Mouse (Mus musculus) stomach, embryonic 15.5 days (tissue): ENCODE measurements at regions not wholly inside any gene's neighbourhood (a gene's known extent, or its start where the extent isn't known, plus 50 kb on each side); places are given as distances from the start of the nearest gene placed in this dataset.
A peak's percentile ranks its signal among the peaks of the same experiment; 100 is the strongest.

Source experiments
- ATAC-seq: fragments of 200-750 bp; cut with Nextera tagmentation; 2 replicates; pipeline ENCODE4 v1.8.0; 2017; ENCODE audit warnings: low read depth, moderate number of reproducible peaks, moderate TSS enrichment; ENCODE audit not compliant: insufficient read depth, low FRiP score
- H3K27ac ChIP-seq: fragments of 300-500 bp; sonication (generic); 2 replicates; pipeline ENCODE4 v1.5.1; 2015; ENCODE audit warnings: mild to moderate bottlenecking, inconsistent platforms
- H3K27me3 ChIP-seq: fragments of 300-500 bp; sonication (generic); replicated peaks from 2 replicates; pipeline ENCODE4 v1.6.1; 2015; ENCODE audit warnings: inconsistent platforms
- H3K36me3 ChIP-seq: fragments of 300-500 bp; sonication (generic); 2 replicates; pipeline ENCODE4 v1.6.1; 2015; ENCODE audit warnings: inconsistent platforms
- H3K4me1 ChIP-seq: fragments of 300-500 bp; sonication (generic); 2 replicates; pipeline ENCODE4 v1.6.1; 2015; ENCODE audit warnings: inconsistent platforms
- H3K4me2 ChIP-seq: fragments of 300-500 bp; sonication (generic); 2 replicates; pipeline ENCODE4 v1.6.1; 2015; ENCODE audit warnings: mild to moderate bottlenecking, inconsistent platforms
- H3K4me3 ChIP-seq: fragments of 300-500 bp; sonication (generic); replicated peaks from 2 replicates; pipeline ENCODE4 v1.5.1; 2015; ENCODE audit warnings: inconsistent platforms
- H3K9ac ChIP-seq: fragments of 300-500 bp; sonication (generic); 2 replicates; pipeline ENCODE4 v1.6.1; 2015; ENCODE audit warnings: inconsistent platforms
- H3K9me3 ChIP-seq: fragments of 300-500 bp; sonication (generic); 2 replicates; pipeline ENCODE4 v1.6.1; 2016; ENCODE audit warnings: inconsistent platforms
- WGBS: fragments of 180-500 bp; shearing (Covaris S2); methylation state at CpG from one replicate; pipeline ENCODE4 v1.1.7; 2015; 5-methylcytosine and 5-hydroxymethylcytosine counted together

DNA sequence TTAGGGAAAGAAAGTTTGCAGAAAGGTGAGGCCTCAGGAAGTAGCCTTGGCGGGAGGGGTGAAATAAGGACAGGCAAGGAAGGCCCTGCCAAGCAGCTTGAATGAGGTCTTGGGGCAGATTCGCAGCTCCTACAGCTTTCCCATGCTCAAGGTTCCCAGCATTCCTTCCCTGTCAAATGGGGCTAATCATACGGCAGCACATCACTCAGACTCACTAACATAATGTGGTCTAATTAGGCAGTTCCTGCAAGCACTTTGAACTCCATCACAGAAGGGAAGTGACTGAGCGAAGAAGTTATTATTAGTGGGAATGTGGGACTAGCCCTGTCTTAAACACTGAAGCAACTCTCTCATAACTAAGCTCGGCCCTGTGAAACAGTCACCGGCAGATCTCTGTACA, 87.1 kb upstream of the Gm10260 start:
- Histone ChIP-seq H3K36me3 (no peaks in the 10 kb centered on the region), H3K4me1 (0 out of 2 replicates have a peak, but pooled peaks cover 3% of the 10 kb centered on the region), H3K4me2 (no peak overlapping the region), H3K9me3 (no peaks in the 10 kb centered on the region), H3K27ac (no peak overlapping the region), H3K4me3 (no peak overlapping the region), H3K9ac (no peak overlapping the region), H3K27me3 (no peaks in the 10 kb centered on the region)
- 92% methylated on average over 6 of the region's 6 CpGs for WGBS
- ATAC-seq, result no peak

DNA sequence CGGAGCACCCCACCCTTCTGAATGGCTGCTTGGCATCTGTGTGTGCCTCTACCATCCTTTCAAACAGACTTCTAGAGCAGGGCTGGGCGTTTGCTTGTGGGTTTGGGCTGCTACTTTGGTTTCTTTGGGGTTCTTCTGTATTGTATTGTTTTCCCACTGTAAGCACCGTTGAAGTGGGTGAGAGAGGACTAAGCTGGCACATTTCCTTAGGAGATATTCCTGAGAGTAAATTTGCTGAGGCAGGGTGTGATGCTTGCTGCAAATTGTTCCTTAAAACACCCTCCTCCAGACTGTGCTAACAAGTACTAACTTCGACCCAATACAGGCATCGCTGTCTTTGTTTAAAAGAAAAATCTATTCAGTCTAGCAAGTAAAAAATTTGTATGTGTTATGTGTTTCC, 84.7 kb upstream of the Gm10260 start:
- no peak for ATAC-seq
- Histone ChIP-seq H3K4me2 (no peak overlapping the region), H3K27me3 (no peaks in the 10 kb centered on the region), H3K4me1 (0 out of 2 replicates have a peak, but pooled peaks cover 4% of the 10 kb centered on the region), H3K36me3 (no peaks in the 10 kb centered on the region), H3K9ac (no peak overlapping the region), H3K4me3 (no peak overlapping the region), H3K9me3 (no peaks in the 10 kb centered on the region), H3K27ac (no peak overlapping the region)
- 81% methylated on average over 5 of the region's 5 CpGs for whole genome bisulfite sequencing

DNA sequence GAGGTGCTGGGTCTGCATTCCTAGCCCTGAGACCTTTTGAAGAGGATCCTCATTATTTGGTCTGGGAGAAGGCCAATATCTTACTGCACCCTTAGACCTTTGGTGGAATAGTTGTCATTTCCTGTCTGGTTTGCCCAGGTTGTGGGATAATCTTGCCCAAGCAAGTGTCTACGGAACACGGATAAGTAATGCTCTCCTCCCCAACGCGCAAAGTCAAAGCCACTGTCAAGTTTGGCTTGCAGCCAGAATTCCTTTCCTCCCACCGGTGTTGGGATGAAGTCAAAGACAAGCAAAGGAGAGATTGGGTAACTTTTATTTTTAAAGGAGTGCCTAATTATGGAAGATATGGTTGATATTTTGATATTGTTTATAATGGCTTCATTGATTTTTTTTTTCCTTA, 82.4 kb upstream of the Gm10260 start:
- no peaks in the 10 kb centered on the region for H3K36me3 ChIP-seq
- no peaks in the 10 kb centered on the region for H3K27me3 ChIP-seq
- H3K9ac ChIP-seq, result no peak overlapping the region
- no peak overlapping the region for H3K4me2 ChIP-seq
- ATAC-seq, result no peak
- H3K4me3 ChIP-seq, result no peak overlapping the region
- H3K9me3 ChIP-seq, result no peaks in the 10 kb centered on the region
- H3K4me1 ChIP-seq, result peaks cover 5% of the 10 kb centered on the region
- no peak overlapping the region for H3K27ac ChIP-seq
- WGBS, result 27% methylated on average over 5 of the region's 5 CpGs

DNA sequence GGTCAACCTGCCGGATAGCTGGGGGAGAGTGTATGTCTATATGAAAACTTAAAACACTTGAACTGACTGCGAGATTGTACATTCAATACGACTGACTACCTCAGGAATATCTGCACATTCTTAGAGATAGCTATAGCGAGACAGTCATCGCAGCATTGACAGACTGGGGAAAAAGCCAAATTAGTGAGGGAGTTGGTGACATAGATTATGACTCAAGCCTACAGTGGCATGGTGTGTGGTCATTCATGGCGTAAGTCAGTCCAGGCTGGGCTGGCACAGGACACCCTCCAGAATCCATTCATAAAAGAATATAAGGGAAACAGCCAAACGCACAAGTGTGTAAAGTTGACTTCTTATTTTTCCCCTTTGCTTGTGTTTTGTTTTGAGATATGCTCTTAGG, 81.1 kb upstream of the Gm10260 start:
- H3K36me3 ChIP-seq, result no peaks in the 10 kb centered on the region
- WGBS, result 89% methylated on average over 7 of the region's 7 CpGs
- no peak for ATAC-seq
- H3K4me2 ChIP-seq, result no peak overlapping the region
- no peaks in the 10 kb centered on the region for H3K27me3 ChIP-seq
- H3K4me3 ChIP-seq, result no peak overlapping the region
- H3K27ac ChIP-seq, result no peak overlapping the region
- H3K9ac ChIP-seq, result no peak overlapping the region
- H3K4me1 ChIP-seq, result peaks cover 8% of the 10 kb centered on the region
- H3K9me3 ChIP-seq, result no peaks in the 10 kb centered on the region

DNA sequence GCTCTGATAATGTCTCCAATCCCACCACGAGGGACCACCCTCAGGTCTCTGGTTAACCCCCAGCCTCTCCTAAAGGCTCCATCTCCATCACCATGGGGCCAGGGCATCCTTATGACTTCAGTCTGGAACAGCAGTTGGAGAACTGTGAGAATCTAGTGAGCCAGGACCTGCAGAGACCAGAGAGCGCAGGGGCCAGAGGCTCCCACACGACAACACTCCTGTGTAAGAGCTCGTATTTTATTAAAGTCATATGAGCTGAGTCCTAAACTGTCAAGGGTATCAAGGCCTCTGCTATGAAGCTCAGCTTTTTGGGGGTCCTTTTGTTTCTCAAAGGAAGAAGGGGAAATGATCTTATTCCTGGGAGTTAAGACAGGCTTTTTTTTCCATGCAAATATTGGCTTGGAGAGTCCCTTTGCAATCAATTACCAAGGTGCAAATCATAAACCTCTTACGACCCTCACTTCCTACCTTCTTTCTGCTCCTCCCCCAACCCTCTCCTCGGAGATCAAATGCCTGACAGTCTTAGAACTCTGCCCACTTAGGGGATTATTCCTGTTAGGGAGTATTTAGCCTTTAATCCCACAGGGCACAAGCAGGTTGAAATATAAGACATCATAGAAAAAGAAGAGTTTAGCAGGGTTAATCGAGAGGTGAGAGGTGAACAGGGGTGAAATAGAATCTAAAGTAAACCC, 79.3 kb upstream of the Gm10260 start:
- Histone ChIP-seq H3K9ac (no peak overlapping the region), H3K27me3 (no peaks in the 10 kb centered on the region), H3K4me1 (peaks cover 8% of the 10 kb centered on the region), H3K9me3 (no peaks in the 10 kb centered on the region), H3K4me3 (no peak overlapping the region), H3K36me3 (no peaks in the 10 kb centered on the region), H3K4me2 (no peak overlapping the region), H3K27ac (no peak overlapping the region)
- 47% methylated on average over 7 of the region's 7 CpGs for WGBS
- ATAC-seq, result no peak

DNA sequence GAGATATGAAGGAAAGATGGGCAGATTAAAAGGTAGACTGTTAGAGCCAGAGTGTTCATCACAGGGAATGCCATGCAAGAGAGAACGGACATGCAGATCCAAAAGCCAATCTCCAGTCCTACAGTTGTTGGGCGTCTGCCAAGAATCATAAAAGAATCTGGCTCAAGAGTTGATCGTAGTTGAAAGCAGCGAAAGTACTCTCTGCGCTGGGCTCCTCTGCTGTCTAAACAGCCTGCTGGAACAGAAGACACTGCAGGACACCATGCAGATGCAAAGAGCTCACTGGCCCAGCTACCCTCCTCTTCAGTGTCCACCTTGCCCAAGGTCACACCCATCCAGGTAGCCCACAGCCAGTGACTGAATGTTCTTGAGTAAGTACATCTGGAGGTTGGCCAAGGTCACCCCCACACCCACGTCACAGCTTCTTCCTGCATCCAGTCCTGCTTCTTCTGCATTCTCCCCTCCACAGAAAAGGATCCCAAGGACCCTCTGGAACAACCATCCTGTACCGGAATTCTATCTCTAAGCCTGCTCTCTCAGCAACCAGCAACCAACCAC, 77.1 kb upstream of the Gm10260 start:
- 35% methylated on average over 7 of the region's 7 CpGs for WGBS
- no peaks in the 10 kb centered on the region for H3K36me3 ChIP-seq
- H3K9ac ChIP-seq, result no peak overlapping the region
- no peak overlapping the region for H3K4me2 ChIP-seq
- peaks cover 4% of the 10 kb centered on the region for H3K4me1 ChIP-seq
- H3K27ac ChIP-seq, result no peak overlapping the region
- ATAC-seq, result no peak
- no peaks in the 10 kb centered on the region for H3K27me3 ChIP-seq
- H3K4me3 ChIP-seq, result no peak overlapping the region
- H3K9me3 ChIP-seq, result no peaks in the 10 kb centered on the region

DNA sequence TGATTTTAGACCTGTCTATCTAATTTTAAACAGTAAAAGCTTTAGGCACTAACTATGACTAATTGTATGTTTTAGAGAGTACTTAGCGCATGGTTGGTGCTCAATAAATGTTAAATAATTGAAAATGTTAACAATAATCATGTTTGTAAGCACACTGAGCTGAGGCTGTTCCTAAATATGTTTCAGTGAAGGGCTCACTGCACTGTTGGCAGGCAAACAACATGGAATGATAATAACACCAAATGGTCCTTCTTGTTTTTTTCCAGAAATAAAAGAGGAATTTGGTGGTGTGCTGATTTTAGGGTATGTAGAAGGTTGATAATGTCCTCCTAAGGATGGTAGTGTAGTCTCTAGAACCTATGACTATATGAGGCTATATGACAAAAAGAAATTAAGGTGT, 72.0 kb upstream of the Gm10260 start:
- WGBS, result 69% methylated on average over 1 of the region's 1 CpGs
- Histone ChIP-seq H3K4me3 (no peak overlapping the region), H3K9ac (no peak overlapping the region), H3K27ac (no peak overlapping the region), H3K9me3 (no peaks in the 10 kb centered on the region), H3K36me3 (no peaks in the 10 kb centered on the region), H3K4me2 (no peak overlapping the region), H3K4me1 (no peaks in the 10 kb centered on the region), H3K27me3 (no peaks in the 10 kb centered on the region)
- ATAC-seq, result no peak

DNA sequence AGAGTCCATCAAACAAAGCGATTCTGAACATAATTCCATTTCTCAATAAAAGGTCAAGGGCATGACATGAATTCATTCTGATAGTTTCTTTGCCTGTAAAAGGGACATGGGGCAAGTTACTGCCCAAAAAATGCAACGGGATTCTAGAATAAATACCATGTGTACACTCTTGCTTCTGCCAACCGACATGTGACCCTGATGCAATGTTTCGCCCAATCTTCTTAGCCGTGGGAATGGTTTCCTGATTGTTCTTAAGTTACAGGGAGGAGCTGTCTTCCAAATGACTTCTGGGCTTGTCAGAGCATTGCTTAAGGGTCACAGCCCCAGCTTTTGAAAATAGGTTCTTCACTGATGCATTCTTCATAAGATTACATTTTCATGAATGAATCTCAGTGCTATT, 71.4 kb upstream of the Gm10260 start:
- Histone ChIP-seq H3K9me3 (no peaks in the 10 kb centered on the region), H3K36me3 (no peaks in the 10 kb centered on the region), H3K27me3 (no peaks in the 10 kb centered on the region), H3K27ac (no peak overlapping the region), H3K4me3 (no peak overlapping the region), H3K4me1 (no peaks in the 10 kb centered on the region), H3K9ac (no peak overlapping the region), H3K4me2 (no peak overlapping the region)
- no peak for ATAC-seq
- 69% methylated on average over 5 of the region's 5 CpGs for WGBS

DNA sequence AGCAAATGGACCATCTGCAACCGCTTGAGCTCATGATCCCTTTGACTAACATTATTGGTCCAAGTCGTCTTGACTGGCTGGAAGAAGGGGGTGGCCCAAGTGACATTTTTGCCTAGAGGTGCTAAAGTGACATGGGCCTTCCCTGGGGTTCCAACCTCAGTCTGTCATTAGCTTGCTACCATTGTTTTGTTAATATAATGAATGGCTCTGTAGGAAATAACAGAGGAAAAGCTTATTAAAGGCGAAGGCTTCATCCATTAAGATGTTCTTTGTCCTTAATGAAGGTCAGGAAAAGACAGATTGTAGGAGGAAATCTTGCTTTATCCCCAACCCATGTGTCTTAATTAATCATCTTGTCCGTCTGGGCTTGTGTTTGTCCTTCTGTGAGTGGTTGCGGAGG, 69.1 kb upstream of the Gm10260 start:
- Histone ChIP-seq H3K27me3 (no peaks in the 10 kb centered on the region), H3K27ac (no peak overlapping the region), H3K4me2 (no peak overlapping the region), H3K9me3 (no peaks in the 10 kb centered on the region), H3K4me3 (no peak overlapping the region), H3K4me1 (peaks cover 9% of the 10 kb centered on the region; the same call in 1 of the 2 replicates), H3K36me3 (no peaks in the 10 kb centered on the region), H3K9ac (no peak overlapping the region)
- ATAC-seq, result no peak
- WGBS, result 42% methylated on average over 5 of the region's 5 CpGs

DNA sequence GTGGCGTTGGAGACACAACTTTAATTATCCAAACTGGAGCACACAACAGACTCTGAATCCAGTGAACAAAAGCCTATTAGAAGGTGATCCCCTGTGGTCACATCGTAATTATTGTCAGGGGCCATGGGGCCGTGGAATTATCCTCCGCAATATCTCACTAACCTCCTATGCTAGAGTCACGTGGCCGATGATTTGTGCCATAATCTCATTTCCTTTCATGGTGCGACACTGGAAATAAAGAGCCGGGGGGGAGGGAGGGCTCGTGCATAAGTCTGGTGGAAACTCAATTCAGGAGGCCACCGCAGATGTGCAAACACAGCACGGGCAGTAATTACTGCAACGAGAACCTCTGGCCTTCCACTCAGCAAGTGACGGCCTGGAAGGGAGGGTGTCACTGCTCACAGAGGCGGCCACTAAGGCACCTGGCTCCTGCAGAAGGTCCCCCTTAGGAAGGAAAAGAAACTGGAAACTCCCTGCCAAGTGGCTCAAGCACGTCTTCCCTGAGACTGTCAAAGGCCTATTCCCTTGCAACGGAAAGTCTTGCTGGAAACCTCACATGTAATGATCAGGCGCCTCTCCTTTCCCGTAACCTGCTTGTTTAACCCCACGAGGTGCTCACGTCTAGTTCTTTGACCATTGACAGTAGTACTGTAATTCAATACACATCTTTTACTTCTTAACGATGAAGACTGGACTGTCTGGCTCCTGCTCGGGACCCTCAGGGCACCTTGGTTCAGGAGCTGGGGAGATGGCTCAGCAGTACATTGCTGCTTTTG, 65.6 kb upstream of the Gm10260 start:
- H3K36me3 ChIP-seq, result no peaks in the 10 kb centered on the region
- H3K4me1 ChIP-seq, result peaks cover 17% of the 10 kb centered on the region
- peak overlapping the region; percentile 25; the same call in 1 of the 2 replicates for H3K4me2 ChIP-seq
- no peaks in the 10 kb centered on the region for H3K27me3 ChIP-seq
- no peaks in the 10 kb centered on the region for H3K9me3 ChIP-seq
- WGBS, result 48% methylated on average over 22 of the region's 22 CpGs
- H3K4me3 ChIP-seq, result no peak overlapping the region
- no peak overlapping the region for H3K27ac ChIP-seq
- ATAC-seq, result peak; percentile 18; the same call in 1 of the 2 replicates
- no peak overlapping the region for H3K9ac ChIP-seq

DNA sequence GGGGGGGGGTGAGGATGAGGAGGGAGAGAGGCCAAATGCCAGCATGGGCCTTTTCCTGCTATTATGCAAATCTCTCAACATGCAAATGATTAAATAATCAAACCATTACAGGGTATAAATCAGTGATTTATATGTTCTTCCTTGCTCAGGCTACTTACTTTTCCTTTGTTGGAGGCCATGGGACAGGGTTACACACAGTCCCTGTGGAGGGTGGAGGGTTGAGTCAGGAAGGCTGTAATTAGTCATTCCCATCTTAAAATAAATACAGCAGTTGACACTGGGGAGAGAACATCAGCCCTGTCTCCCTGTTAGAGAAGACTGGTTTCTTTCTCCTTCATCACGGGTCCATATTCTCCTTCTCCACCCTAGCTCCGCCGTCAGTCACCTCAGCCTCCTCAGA, 64.9 kb upstream of the Gm10260 start:
- peaks cover 17% of the 10 kb centered on the region for H3K4me1 ChIP-seq
- no peak overlapping the region for H3K27ac ChIP-seq
- H3K27me3 ChIP-seq, result no peaks in the 10 kb centered on the region
- no peak for ATAC-seq
- H3K9ac ChIP-seq, result no peak overlapping the region
- H3K4me3 ChIP-seq, result no peak overlapping the region
- H3K36me3 ChIP-seq, result no peaks in the 10 kb centered on the region
- no peaks in the 10 kb centered on the region for H3K9me3 ChIP-seq
- no peak overlapping the region for H3K4me2 ChIP-seq
- 58% methylated on average over 3 of the region's 3 CpGs for WGBS

DNA sequence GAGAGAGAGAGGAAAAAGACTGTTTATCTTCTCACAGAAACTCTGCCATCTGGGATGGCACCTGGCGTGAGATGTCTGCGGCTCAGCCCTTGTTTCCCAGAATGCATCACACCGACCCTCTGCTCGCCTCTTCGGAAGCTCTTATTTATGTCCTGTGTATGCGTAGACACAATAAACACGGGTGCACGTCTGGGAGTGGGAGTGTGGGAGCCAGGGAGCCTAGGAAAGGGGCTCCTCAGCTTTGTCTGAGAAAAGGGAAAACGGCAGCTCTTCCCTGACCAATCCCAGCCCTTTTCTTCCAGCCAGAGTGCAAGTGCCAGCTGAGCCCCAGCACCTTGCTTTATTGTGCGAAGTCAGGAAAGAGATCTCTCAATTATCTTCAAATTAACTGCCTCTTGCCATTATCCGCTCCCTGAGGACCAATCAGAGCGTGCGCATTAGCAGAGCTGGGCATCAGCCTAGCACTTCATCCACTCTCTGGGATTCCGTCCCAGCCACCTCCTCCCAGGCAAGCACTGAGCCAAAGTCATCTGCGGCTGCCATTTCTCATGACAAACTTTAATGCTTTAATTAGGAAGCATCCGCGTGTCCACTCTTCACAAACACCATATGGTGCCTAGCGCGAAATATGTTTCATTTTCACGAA, 63.8 kb upstream of the Gm10260 start:
- H3K4me3 ChIP-seq, result peak overlapping the region; percentile 11; the same call in 1 of the 2 replicates
- no peak overlapping the region for H3K27ac ChIP-seq
- H3K36me3 ChIP-seq, result no peaks in the 10 kb centered on the region
- peak overlapping the region; percentile 48 for H3K4me2 ChIP-seq
- H3K9ac ChIP-seq, result no peak overlapping the region
- H3K27me3 ChIP-seq, result no peaks in the 10 kb centered on the region
- peaks cover 17% of the 10 kb centered on the region for H3K4me1 ChIP-seq
- no peak for ATAC-seq
- 38% methylated on average over 20 of the region's 20 CpGs for WGBS
- no peaks in the 10 kb centered on the region for H3K9me3 ChIP-seq
